Mouse (Mus musculus) forebrain, embryonic 16.5 days (tissue): ENCODE results near the gene Sobp. TPM values are rescaled to one million over a fixed set of nuclear protein-coding genes. Genes with fewer than 3 reads are reported as not detected.

Experiments
- ATAC-seq: fragments of 200-750 bp; cut with Nextera tagmentation; 2 replicates; pipeline ENCODE4 v1.8.0; 2017; ENCODE audit warnings: mild to moderate bottlenecking, moderate library complexity
- H3K27ac ChIP-seq: fragments of 300-500 bp; sonication (generic); 2 replicates; pipeline ENCODE4 v1.5.1; 2014; ENCODE audit warnings: low read length, control low read depth
- H3K27me3 ChIP-seq: fragments of 300-500 bp; sonication (generic); replicated peaks from 2 replicates; pipeline ENCODE4 v1.6.1; 2014; ENCODE audit warnings: low read length; ENCODE audit not compliant: control insufficient read depth, insufficient read depth
- H3K36me3 ChIP-seq: fragments of 300-500 bp; sonication (generic); 2 replicates; pipeline ENCODE4 v1.6.1; 2014; ENCODE audit not compliant: control insufficient read depth, insufficient read depth
- H3K4me1 ChIP-seq: fragments of 300-500 bp; sonication (generic); replicated peaks from 2 replicates; pipeline ENCODE4 v1.6.1; 2014; ENCODE audit warnings: low read length; ENCODE audit not compliant: control insufficient read depth, insufficient read depth
- H3K4me2 ChIP-seq: fragments of 300-500 bp; sonication (generic); 2 replicates; pipeline ENCODE4 v1.6.1; 2014; ENCODE audit warnings: mild to moderate bottlenecking, low read length, control low read depth
- H3K4me3 ChIP-seq: fragments of 300-500 bp; sonication (generic); replicated peaks from 2 replicates; pipeline ENCODE4 v1.5.1; 2014; ENCODE audit warnings: mild to moderate bottlenecking, low read length, control low read depth
- H3K9ac ChIP-seq: fragments of 300-500 bp; sonication (generic); replicated peaks from 2 replicates; pipeline ENCODE4 v1.6.1; 2014; ENCODE audit warnings: low read depth, low read length, control low read depth
- H3K9me3 ChIP-seq: fragments of 300-500 bp; sonication (generic); 2 replicates; pipeline ENCODE4 v1.6.1; 2016; ENCODE audit warnings: low read length; ENCODE audit not compliant: control insufficient read depth
- WGBS: fragments of 180-500 bp; shearing (Covaris S2); extraction: QIAGEN DNeasy Blood & Tissue Kit; methylation state at CpG from one replicate; pipeline ENCODE4 v1.1.7; 2014; 5-methylcytosine and 5-hydroxymethylcytosine counted together
- polyA plus RNA-seq: library from polyadenylated mRNA; unstranded; fragments of >200 nt; fragmentation: Nextera tagmentation; extraction: Ambion mirVana; gene quantifications from 2 replicates; pipeline ENCODE4 v1.2.1, GENCODE M21; 2015

The Sobp gene
- polyA plus RNA-seq, 1 experiment from 2014 or later = 15.1 TPM

- Histone ChIP-seq H3K4me1 (peaks cover 34% of the 10 kb centered on the region), H3K36me3 (no peaks in the 10 kb centered on the region), H3K9ac (peak overlapping the region; percentile 69), H3K4me2 (peak overlapping the region; percentile 96), H3K4me3 (peak overlapping the region; percentile 51), H3K27me3 (peaks cover 5% of the 10 kb centered on the region; the same call in 1 of the 2 replicates), H3K9me3 (no peaks in the 10 kb centered on the region), H3K27ac (no peak overlapping the region)
- no peak for ATAC-seq
- 5% methylated on average over 35 of the region's 35 CpGs for WGBS
Measured at GRCm38 (mm10) chr10:43021017-43021416, 153.3 kb downstream of the Sobp start.

GRCm38 (mm10) chr10:43014782-43015181 lies 159.5 kb downstream of the Sobp start:
- no peak overlapping the region for H3K4me2 ChIP-seq
- H3K27ac ChIP-seq = no peak overlapping the region
- H3K4me3 ChIP-seq = no peak overlapping the region
- H3K9me3 ChIP-seq = no peaks in the 10 kb centered on the region
- no peak overlapping the region for H3K9ac ChIP-seq
- WGBS = 88% methylated on average over 5 of the region's 5 CpGs
- H3K36me3 ChIP-seq = no peaks in the 10 kb centered on the region
- H3K4me1 ChIP-seq = peaks cover 4% of the 10 kb centered on the region; the same call in 1 of the 2 replicates
- peaks cover under 1% of the 10 kb centered on the region; the same call in 1 of the 2 replicates for H3K27me3 ChIP-seq
- no peak for ATAC-seq

- no peaks in the 10 kb centered on the region for H3K9me3 ChIP-seq
- no peaks in the 10 kb centered on the region for H3K27me3 ChIP-seq
- no peak overlapping the region for H3K4me3 ChIP-seq
- peaks cover 4% of the 10 kb centered on the region; the same call in 1 of the 2 replicates for H3K4me1 ChIP-seq
- no peak overlapping the region for H3K27ac ChIP-seq
- WGBS = 82% methylated on average over 4 of the region's 4 CpGs
- no peak for ATAC-seq
- H3K4me2 ChIP-seq = no peak overlapping the region
- no peak overlapping the region for H3K9ac ChIP-seq
- H3K36me3 ChIP-seq = no peaks in the 10 kb centered on the region
Measured at GRCm38 (mm10) chr10:43014358-43014757, 160.0 kb downstream of the Sobp start.

- no peaks in the 10 kb centered on the region for H3K4me1 ChIP-seq
- WGBS = 72% methylated on average over 11 of the region's 11 CpGs
- no peak for ATAC-seq
Measured at GRCm38 (mm10) chr10:43008116-43008515, 166.2 kb downstream of the Sobp start.

GRCm38 (mm10) chr10:43006534-43006933 lies 167.8 kb downstream of the Sobp start:
- Histone ChIP-seq H3K4me1 (peaks cover 7% of the 10 kb centered on the region), H3K27me3 (no peaks in the 10 kb centered on the region), H3K36me3 (0 out of 2 replicates have a peak, but pooled peaks cover 2% of the 10 kb centered on the region), H3K9me3 (no peaks in the 10 kb centered on the region), H3K27ac (peak overlapping the region; percentile 12; the same call in 1 of the 2 replicates), H3K4me3 (no peak overlapping the region), H3K4me2 (no peak overlapping the region), H3K9ac (no peak overlapping the region)
- peak; percentile 53 for ATAC-seq
- whole genome bisulfite sequencing = 59% methylated on average over 4 of the region's 4 CpGs

More at GRCm38 (mm10) chr10:43008116-43008515, 166.2 kb downstream of the Sobp start:
- Histone ChIP-seq H3K27me3 (no peaks in the 10 kb centered on the region), H3K9me3 (no peaks in the 10 kb centered on the region), H3K27ac (no peak overlapping the region), H3K36me3 (0 out of 2 replicates have a peak, but pooled peaks cover 2% of the 10 kb centered on the region), H3K4me3 (no peak overlapping the region), H3K4me2 (no peak overlapping the region), H3K9ac (no peak overlapping the region)

- ATAC-seq = no peak
- WGBS = 88% methylated on average over 7 of the region's 7 CpGs
Measured at GRCm38 (mm10) chr10:43005677-43006076, 168.7 kb downstream of the Sobp start.

GRCm38 (mm10) chr10:43005031-43005430 lies 169.3 kb downstream of the Sobp start:
- Histone ChIP-seq H3K27ac (no peak overlapping the region), H3K27me3 (no peaks in the 10 kb centered on the region), H3K9me3 (no peaks in the 10 kb centered on the region), H3K4me1 (peaks cover 7% of the 10 kb centered on the region), H3K4me2 (no peak overlapping the region), H3K9ac (no peak overlapping the region), H3K4me3 (no peak overlapping the region), H3K36me3 (0 out of 2 replicates have a peak, but pooled peaks cover 2% of the 10 kb centered on the region)
- 88% methylated on average over 4 of the region's 4 CpGs for WGBS
- no peak for ATAC-seq

More at GRCm38 (mm10) chr10:43005677-43006076, 168.7 kb downstream of the Sobp start:
- H3K4me1 ChIP-seq = peaks cover 7% of the 10 kb centered on the region
- H3K4me3 ChIP-seq = no peak overlapping the region
- H3K4me2 ChIP-seq = no peak overlapping the region
- H3K36me3 ChIP-seq = 0 out of 2 replicates have a peak, but pooled peaks cover 2% of the 10 kb centered on the region
- H3K27me3 ChIP-seq = no peaks in the 10 kb centered on the region
- H3K9me3 ChIP-seq = no peaks in the 10 kb centered on the region
- no peak overlapping the region for H3K27ac ChIP-seq
- H3K9ac ChIP-seq = no peak overlapping the region

GRCm38 (mm10) chr10:43004174-43004734 lies 170.1 kb downstream of the Sobp start:
- 92% methylated on average over 16 of the region's 16 CpGs for WGBS
- no peak overlapping the region for H3K4me3 ChIP-seq

GRCm38 (mm10) chr10:43003466-43003757 lies 170.9 kb downstream of the Sobp start:
- H3K9me3 ChIP-seq = no peaks in the 10 kb centered on the region
- no peak overlapping the region for H3K9ac ChIP-seq
- H3K36me3 ChIP-seq = 0 out of 2 replicates have a peak, but pooled peaks cover 2% of the 10 kb centered on the region
- no peak overlapping the region for H3K27ac ChIP-seq
- WGBS = 63% methylated on average over 5 of the region's 5 CpGs
- H3K27me3 ChIP-seq = no peaks in the 10 kb centered on the region
- no peak for ATAC-seq
- H3K4me2 ChIP-seq = no peak overlapping the region
- peaks cover 7% of the 10 kb centered on the region for H3K4me1 ChIP-seq
- no peak overlapping the region for H3K4me3 ChIP-seq

More at GRCm38 (mm10) chr10:43004174-43004734, 170.1 kb downstream of the Sobp start:
- H3K4me1 ChIP-seq = peaks cover 7% of the 10 kb centered on the region
- H3K9ac ChIP-seq = no peak overlapping the region
- ATAC-seq = no peak
- no peak overlapping the region for H3K27ac ChIP-seq
- H3K27me3 ChIP-seq = no peaks in the 10 kb centered on the region
- H3K4me2 ChIP-seq = no peak overlapping the region
- 0 out of 2 replicates have a peak, but pooled peaks cover 2% of the 10 kb centered on the region for H3K36me3 ChIP-seq
- H3K9me3 ChIP-seq = no peaks in the 10 kb centered on the region
